Mouse (Mus musculus) C2C12 (cell line): Measurements from ENCODE around the gene Galnt17. TPM values are rescaled to one million over a fixed set of nuclear protein-coding genes. Genes with fewer than 3 reads are reported as not detected.

Source experiments
- H3K27me3 ChIP-seq: one replicate; pipeline ENCODE4 v1.6.1; 2011; ENCODE audit not compliant: control insufficient read depth, insufficient read depth, insufficient read length
- H3K36me3 ChIP-seq: one replicate; pipeline ENCODE4 v1.6.1; 2011; ENCODE audit not compliant: control insufficient read depth, insufficient read depth
- H3K4me3 ChIP-seq: one replicate; pipeline ENCODE4 v1.5.1; 2011; ENCODE audit warnings: mild to moderate bottlenecking, control low read depth; ENCODE audit not compliant: poor library complexity, insufficient read depth, severe bottlenecking
- H3K79me2 ChIP-seq: one replicate; pipeline ENCODE4 v1.6.1; 2011; ENCODE audit not compliant: control insufficient read depth, insufficient read depth
- H3K79me3 ChIP-seq: one replicate; pipeline ENCODE4 v1.6.1; 2011; ENCODE audit warnings: low read depth, control low read depth
- H3ac ChIP-seq: one replicate; pipeline ENCODE3; 2011; ENCODE audit warnings: low read depth; ENCODE audit not compliant: control insufficient read depth, insufficient read length
- CEBPB ChIP-seq: IDR thresholded peaks from one replicate; pipeline ENCODE4 v1.6.1; 2011; ENCODE audit warnings: low read depth, mild to moderate bottlenecking, control low read depth, moderate library complexity
- CTCF ChIP-seq: IDR thresholded peaks from one replicate; pipeline ENCODE4 v1.5.1; 2011; ENCODE audit not compliant: control insufficient read depth, insufficient read depth, insufficient read length
- FOSL1 ChIP-seq: IDR thresholded peaks from one replicate; pipeline ENCODE4 v1.8.0; 2011; ENCODE audit warnings: mild to moderate bottlenecking, low read length; ENCODE audit not compliant: poor library complexity, insufficient read depth, severe bottlenecking
- MAX ChIP-seq: IDR thresholded peaks from one replicate; pipeline ENCODE4 v1.6.1; 2011; ENCODE audit warnings: mild to moderate bottlenecking, control low read depth
- MYOD1 ChIP-seq: IDR thresholded peaks from one replicate; pipeline ENCODE4 v1.6.1; 2011; ENCODE audit warnings: low read depth; ENCODE audit not compliant: control insufficient read depth, insufficient read length
- MYOG ChIP-seq: IDR thresholded peaks from one replicate; pipeline ENCODE4 v1.6.1; 2011; ENCODE audit not compliant: control insufficient read depth, insufficient read length; ENCODE audit errors: extremely low read depth
- USF1 ChIP-seq: IDR thresholded peaks from one replicate; pipeline ENCODE4 v1.6.1; 2011; ENCODE audit warnings: low read depth, mild to moderate bottlenecking, control low read depth, moderate library complexity
- polyA plus RNA-seq: library from polyadenylated mRNA; unstranded; fragments of >200 nt; fragmentation: generic; extraction: Trizol; gene quantifications from one replicate; pipeline ENCODE4 v1.2.1, GENCODE M21; 2012; ENCODE audit warnings: missing spikeins

The Galnt17 gene
- polyA plus RNA-seq, 1 experiment = 0.04 TPM

- Histone ChIP-seq H3K79me2 (no peaks in the 10 kb centered on the region), H3K4me3 (no peak overlapping the region), H3K27me3 (no peaks in the 10 kb centered on the region), H3K79me3 (no peaks in the 10 kb centered on the region), H3K36me3 (no peaks in the 10 kb centered on the region), H3ac (no peak overlapping the region)
- no peak for TF ChIP-seq USF1
- TF ChIP-seq MYOG = no peak
- no peak for TF ChIP-seq FOSL1
- TF ChIP-seq CTCF = no peak
- TF ChIP-seq CEBPB = no peak
- no peak for TF ChIP-seq MYOD1
- TF ChIP-seq MAX = no peak
Observed at GRCm38 (mm10) chr5:130978871-130979270, 329.4 kb downstream of the Galnt17 start.

DNA sequence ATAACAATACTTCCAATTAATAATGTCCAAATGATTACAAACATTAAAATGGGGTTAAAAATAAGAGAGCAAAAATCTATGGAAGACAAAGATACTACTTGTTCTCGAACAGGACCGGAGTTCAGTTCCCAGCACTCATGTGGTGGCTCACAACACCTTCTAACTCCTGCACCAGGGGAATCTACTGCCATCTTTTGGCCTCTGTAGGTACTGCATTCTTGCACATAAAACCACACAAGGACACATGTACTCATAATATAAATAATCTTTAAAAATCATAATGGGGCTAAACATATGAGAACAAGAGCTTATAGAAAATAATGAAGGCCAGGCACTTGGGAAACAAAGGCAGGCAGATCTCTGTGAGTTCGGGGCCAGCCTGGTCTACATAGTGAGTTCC, 330.3 kb downstream of the Galnt17 start:
- no peaks in the 10 kb centered on the region for H3K36me3 ChIP-seq
- no peak overlapping the region for H3ac ChIP-seq
- TF ChIP-seq USF1 (no peak), CEBPB (no peak), MYOD1 (no peak), MAX (no peak), FOSL1 (no peak), MYOG (no peak), CTCF (no peak)
- H3K79me3 ChIP-seq = no peaks in the 10 kb centered on the region
- no peaks in the 10 kb centered on the region for H3K27me3 ChIP-seq
- no peaks in the 10 kb centered on the region for H3K79me2 ChIP-seq
- no peak overlapping the region for H3K4me3 ChIP-seq

- Histone ChIP-seq H3K27me3 (no peaks in the 10 kb centered on the region), H3K4me3 (no peak overlapping the region), H3ac (no peak overlapping the region), H3K79me2 (no peaks in the 10 kb centered on the region), H3K36me3 (no peaks in the 10 kb centered on the region), H3K79me3 (no peaks in the 10 kb centered on the region)
- TF ChIP-seq MYOG = no peak
Observed at GRCm38 (mm10) chr5:130952361-130952760, 355.9 kb downstream of the Galnt17 start.

GRCm38 (mm10) chr5:130950894-130951400, 357.4 kb downstream of the Galnt17 start:
- no peaks in the 10 kb centered on the region for H3K79me2 ChIP-seq
- TF ChIP-seq MYOD1 = no peak
- no peak for TF ChIP-seq MYOG
- TF ChIP-seq CTCF = no peak
- TF ChIP-seq MAX = no peak
- TF ChIP-seq USF1 = no peak
- no peak for TF ChIP-seq CEBPB
- TF ChIP-seq FOSL1 = no peak
- H3ac ChIP-seq = no peak overlapping the region
- no peaks in the 10 kb centered on the region for H3K36me3 ChIP-seq
- H3K4me3 ChIP-seq = no peak overlapping the region
- no peaks in the 10 kb centered on the region for H3K79me3 ChIP-seq
- H3K27me3 ChIP-seq = no peaks in the 10 kb centered on the region

DNA sequence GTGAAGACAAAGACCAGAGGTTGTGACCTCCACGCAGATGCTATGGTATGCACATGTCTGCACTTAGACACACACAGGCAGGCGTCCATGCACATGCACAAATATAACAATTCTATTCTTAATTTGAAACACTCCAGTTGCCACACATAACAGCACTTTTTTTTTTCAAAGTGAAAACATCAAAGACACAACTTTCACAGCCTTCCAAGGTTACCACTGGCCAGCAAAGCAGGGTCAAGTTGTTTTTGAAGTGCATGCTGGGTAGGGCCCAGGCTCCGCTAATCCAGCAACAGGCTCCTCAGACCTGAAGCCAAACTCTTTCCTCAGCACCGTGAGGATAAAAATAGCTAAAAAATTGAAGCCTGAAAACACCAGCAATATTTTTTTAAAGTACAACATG, 357.9 kb downstream of the Galnt17 start:
- Histone ChIP-seq H3K27me3 (no peaks in the 10 kb centered on the region), H3K79me3 (no peaks in the 10 kb centered on the region), H3K79me2 (no peaks in the 10 kb centered on the region), H3K36me3 (no peaks in the 10 kb centered on the region), H3K4me3 (no peak overlapping the region), H3ac (no peak overlapping the region)
- TF ChIP-seq CEBPB (no peak), MYOG (no peak), MAX (no peak), USF1 (no peak), CTCF (no peak), FOSL1 (no peak), MYOD1 (no peak)

DNA sequence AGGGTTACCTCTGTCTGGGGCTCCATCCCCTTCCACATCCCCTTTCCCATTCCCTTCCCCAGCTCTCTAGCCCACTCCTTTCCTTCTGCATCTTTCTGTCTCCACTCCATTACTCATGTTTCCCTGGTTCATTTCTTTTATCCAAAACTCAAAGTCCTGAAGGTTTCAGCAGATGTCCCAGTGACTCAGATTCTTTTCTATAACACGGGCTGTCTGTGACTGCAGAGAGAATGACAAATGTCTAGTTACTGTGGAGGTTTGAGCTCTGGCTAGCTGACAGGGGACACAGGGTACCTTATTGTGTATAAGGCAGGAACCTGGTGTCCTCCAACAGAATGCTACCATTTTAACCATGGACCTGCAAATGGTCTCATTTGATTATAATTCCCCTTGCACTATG, 358.6 kb downstream of the Galnt17 start:
- TF ChIP-seq CEBPB (no peak), FOSL1 (no peak), USF1 (no peak), MYOG (no peak), MYOD1 (no peak), MAX (no peak), CTCF (no peak)
- Histone ChIP-seq H3K36me3 (no peaks in the 10 kb centered on the region), H3ac (no peak overlapping the region), H3K79me2 (no peaks in the 10 kb centered on the region), H3K79me3 (no peaks in the 10 kb centered on the region), H3K4me3 (no peak overlapping the region), H3K27me3 (no peaks in the 10 kb centered on the region)
